ENCODE assay signal across 19 mouse cellular contexts in the genomic region with DNA sequence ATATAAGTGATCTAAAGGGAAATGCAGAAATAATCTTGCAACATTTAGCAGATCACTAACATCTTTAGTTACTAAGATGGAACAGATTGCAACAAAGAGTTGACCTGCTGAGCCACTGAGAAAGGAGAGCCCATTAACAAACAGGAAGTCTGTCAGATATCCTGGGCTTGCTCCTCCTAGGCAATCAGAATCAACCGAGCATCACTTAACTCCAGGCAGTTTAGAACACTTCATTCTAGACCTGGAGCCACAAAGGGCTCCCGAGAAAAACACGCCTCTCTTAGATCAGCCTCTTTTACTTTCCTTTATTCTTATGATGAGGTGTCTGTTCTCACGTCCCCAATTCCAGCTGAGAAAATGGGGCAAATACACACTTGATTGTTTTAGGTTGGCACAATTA. TPM values are rescaled to one million over a fixed set of nuclear protein-coding genes. Genes with fewer than 3 reads are reported as not detected.
DNase-seq lines count a peak whose midpoint lies in the region; ATAC-seq lines count a peak whose summit lies in the region.
"Had no signal": no experiment of that assay in that cellular context is flagged by ENCODE, and none has a peak within 500 bp of the region (broad histone marks: within the 10 kb centered on the region; RNA-seq: fewer than 3 reads in every experiment).

No protein-coding gene starts in this region.

- ATAC-seq in hindbrain, embryonic 12.5 days (ENCODE audit: low FRiP score), result no peak
- ATAC-seq in hindbrain, embryonic 15.5 days (ENCODE audit: low FRiP score, low read depth), result no peak
- ATAC-seq in midbrain, embryonic 16.5 days, result no peak
- ATAC-seq in liver, embryonic 12.5 days, result no peak
- ATAC-seq: liver, postnatal 0 days had no signal

- no peak overlapping the region for H3K27ac ChIP-seq in hindbrain, embryonic 12.5 days
- no peak overlapping the region for H3K27ac ChIP-seq in hindbrain, embryonic 10.5 days
- peak overlapping the region; percentile 61 for H3K27ac ChIP-seq in hindbrain, embryonic 15.5 days (replicated peaks)
- peak overlapping the region; percentile 66 for H3K27ac ChIP-seq in midbrain, embryonic 16.5 days (ENCODE audit: low read length)
- H3K27ac ChIP-seq in liver, embryonic 12.5 days, result no peak overlapping the region
- H3K27ac ChIP-seq: left cerebral cortex, adult 2 months; limb, embryonic 13.5 days had no signal

- 22% methylated on average over 4 of the region's 4 CpGs for WGBS in hindbrain, embryonic 12.5 days
- 43% methylated on average over 4 of the region's 4 CpGs for WGBS in hindbrain, embryonic 10.5 days
- WGBS in hindbrain, embryonic 15.5 days, result 22% methylated on average over 4 of the region's 4 CpGs
- WGBS in midbrain, embryonic 16.5 days, result 23% methylated on average over 4 of the region's 4 CpGs
- WGBS in liver, embryonic 12.5 days (ENCODE audit: insufficient replicate concordance), result 51% methylated on average over 4 of the region's 4 CpGs

- H3K4me1 ChIP-seq in hindbrain, embryonic 12.5 days, result peaks cover 18% of the 10 kb centered on the region
- H3K4me1 ChIP-seq in hindbrain, embryonic 10.5 days (replicated peaks), result peaks cover 39% of the 10 kb centered on the region
- H3K4me1 ChIP-seq in hindbrain, embryonic 15.5 days (replicated peaks), result peaks cover 24% of the 10 kb centered on the region
- peaks cover 23% of the 10 kb centered on the region for H3K4me1 ChIP-seq in midbrain, embryonic 16.5 days (ENCODE audit: control insufficient read depth, insufficient read depth, low read length)
- peaks cover 23% of the 10 kb centered on the region for H3K4me1 ChIP-seq in liver, embryonic 12.5 days

- no peaks in the 10 kb centered on the region for H3K36me3 ChIP-seq in hindbrain, embryonic 12.5 days
- H3K36me3 ChIP-seq in hindbrain, embryonic 10.5 days, result no peaks in the 10 kb centered on the region
- no peaks in the 10 kb centered on the region for H3K36me3 ChIP-seq in hindbrain, embryonic 15.5 days
- no peaks in the 10 kb centered on the region for H3K36me3 ChIP-seq in midbrain, embryonic 16.5 days (ENCODE audit: control insufficient read depth, insufficient read depth, low read length)
- 0 out of 2 replicates have a peak, but pooled peaks cover 1% of the 10 kb centered on the region for H3K36me3 ChIP-seq in liver, embryonic 12.5 days
- H3K36me3 ChIP-seq: limb, embryonic 13.5 days had no signal

- H3K9ac ChIP-seq in hindbrain, embryonic 12.5 days, result no peak overlapping the region
- H3K9ac ChIP-seq in hindbrain, embryonic 15.5 days, result no peak overlapping the region
- peak overlapping the region; percentile 33; the same call in 1 of the 2 replicates for H3K9ac ChIP-seq in midbrain, embryonic 16.5 days (ENCODE audit: low read depth, low read length)
- no peak overlapping the region for H3K9ac ChIP-seq in liver, embryonic 12.5 days
- H3K9ac ChIP-seq: limb, embryonic 13.5 days; liver, postnatal 0 days had no signal

- H3K4me3 ChIP-seq in hindbrain, embryonic 12.5 days, result no peak overlapping the region
- no peak overlapping the region for H3K4me3 ChIP-seq in hindbrain, embryonic 10.5 days
- no peak overlapping the region for H3K4me3 ChIP-seq in hindbrain, embryonic 15.5 days
- no peak overlapping the region for H3K4me3 ChIP-seq in midbrain, embryonic 16.5 days (ENCODE audit: low read depth, low read length)
- no peak overlapping the region for H3K4me3 ChIP-seq in liver, embryonic 12.5 days
- H3K4me3 ChIP-seq: erythroblast, embryonic 14.5 days; left cerebral cortex, adult 2 months had no signal

- H3K27me3 ChIP-seq in hindbrain, embryonic 12.5 days, result no peaks in the 10 kb centered on the region
- H3K27me3 ChIP-seq in hindbrain, embryonic 10.5 days (ENCODE audit: insufficient read depth, poor library complexity, severe bottlenecking), result no peaks in the 10 kb centered on the region
- no peaks in the 10 kb centered on the region for H3K27me3 ChIP-seq in hindbrain, embryonic 15.5 days
- no peaks in the 10 kb centered on the region for H3K27me3 ChIP-seq in midbrain, embryonic 16.5 days (ENCODE audit: control insufficient read depth, insufficient read depth, low read depth, low read length)
- no peaks in the 10 kb centered on the region for H3K27me3 ChIP-seq in liver, embryonic 12.5 days (replicated peaks)
- H3K27me3 ChIP-seq: CH12.LX; limb, embryonic 13.5 days had no signal

- DNase-seq in hindbrain, embryonic 10.5 days (ENCODE audit: low spot score), result no peak
- DNase-seq in WW6 (ENCODE audit: low read depth, low spot score), result peak; percentile 3
- no peak for DNase-seq in cerebellum, adult 11-12 months
- DNase-seq in layer of hippocampus, adult 18-20 months (ENCODE audit: low spot score in 2 of 2), result no peak
- DNase-seq: adrenal gland, postnatal 36 days; heart, adult 18-20 months; kidney, adult 11 months; kidney, postnatal 4 days; liver, postnatal 0 days; spleen, adult 18-20 months; thymus, postnatal 4 days had no signal

- H3K9me3 ChIP-seq in hindbrain, embryonic 12.5 days (replicated peaks), result no peaks in the 10 kb centered on the region
- no peaks in the 10 kb centered on the region for H3K9me3 ChIP-seq in hindbrain, embryonic 10.5 days
- H3K9me3 ChIP-seq in hindbrain, embryonic 15.5 days, result no peaks in the 10 kb centered on the region
- H3K9me3 ChIP-seq in midbrain, embryonic 16.5 days (replicated peaks; ENCODE audit: control insufficient read depth, low read length, poor library complexity, severe bottlenecking), result no peaks in the 10 kb centered on the region
- H3K9me3 ChIP-seq in liver, embryonic 12.5 days (replicated peaks), result no peaks in the 10 kb centered on the region
- H3K9me3 ChIP-seq: limb, embryonic 13.5 days had no signal

- peak overlapping the region; percentile 62; the same call in 1 of the 2 replicates for H3K4me2 ChIP-seq in hindbrain, embryonic 12.5 days (replicated peaks)
- H3K4me2 ChIP-seq in hindbrain, embryonic 15.5 days, result peak overlapping the region; percentile 68
- peak overlapping the region; percentile 18; the same call in 1 of the 2 replicates for H3K4me2 ChIP-seq in midbrain, embryonic 16.5 days (ENCODE audit: low read length)
- no peak overlapping the region for H3K4me2 ChIP-seq in liver, embryonic 12.5 days

RNA-seq across cellular contexts. Expression of gene Akap9, which starts 1.2 kb away (rescaled TPM):
- 308 and 312 TPM in 2 replicates for polyA plus RNA-seq in hindbrain, embryonic 12.5 days (2016; fragmentation: Nextera tagmentation; extraction: Ambion mirVana)
- polyA plus RNA-seq in hindbrain, embryonic 10.5 days (2016; fragmentation: Nextera tagmentation; extraction: Ambion mirVana), result 122 and 125 TPM in 2 replicates
- 316 and 323 TPM in 2 replicates for polyA plus RNA-seq in hindbrain, embryonic 15.5 days (2015; fragmentation: Nextera tagmentation; extraction: Ambion mirVana)
- polyA plus RNA-seq in midbrain, embryonic 16.5 days (2015; fragmentation: Nextera tagmentation; extraction: Ambion mirVana), result 379 and 435 TPM in 2 replicates
- 51.3 and 51.8 TPM in 2 replicates for polyA plus RNA-seq in liver, embryonic 12.5 days (2016; fragmentation: Nextera tagmentation; extraction: Ambion mirVana)
- 10 to 100 TPM; 67.1 to 68.3 TPM for total RNA-seq in layer of hippocampus, adult 18-20 months (2021)

RNA-seq across cellular contexts. Expression of gene Mterf1a, which starts 32.9 kb away (rescaled TPM):
- 8.4 and 9.5 TPM in 2 replicates for polyA plus RNA-seq in hindbrain, embryonic 12.5 days (2016; fragmentation: Nextera tagmentation; extraction: Ambion mirVana)
- 7.9 and 8.6 TPM in 2 replicates for polyA plus RNA-seq in hindbrain, embryonic 10.5 days (2016; fragmentation: Nextera tagmentation; extraction: Ambion mirVana)
- polyA plus RNA-seq in hindbrain, embryonic 15.5 days (2015; fragmentation: Nextera tagmentation; extraction: Ambion mirVana), result 5.5 and 6.8 TPM in 2 replicates
- polyA plus RNA-seq in midbrain, embryonic 16.5 days (2015; fragmentation: Nextera tagmentation; extraction: Ambion mirVana), result 6.1 and 6.8 TPM in 2 replicates
- 6.8 and 7.6 TPM in 2 replicates for polyA plus RNA-seq in liver, embryonic 12.5 days (2016; fragmentation: Nextera tagmentation; extraction: Ambion mirVana)
- 10 to 100 TPM in 1 of 2 experiments, 1 to 10 TPM in 1; 9.9 to 11.3 TPM for total RNA-seq in layer of hippocampus, adult 18-20 months (2021)

Comparison
In these comparisons a context has a peak if more than half of its experiments do, and no peak if none do; other contexts are left out.
1. H3K27ac ChIP-seq: peak in hindbrain, embryonic 15.5 days (single experiment) and midbrain, embryonic 16.5 days (single experiment); none in hindbrain, embryonic 12.5 days (single experiment), hindbrain, embryonic 10.5 days (single experiment) and liver, embryonic 12.5 days (single experiment).